Mouse (Mus musculus): ENCODE results near the gene Galnt14.

The Galnt14 gene

GRCm38 (mm10) chr17:73668996-73669395 is 41.3 kb downstream of the Galnt14 start:
- DNase-seq (ENCODE audit: low spot score) = no peak

GRCm38 (mm10) chr17:73663237-73663636 is 47.0 kb downstream of the Galnt14 start:
- DNase-seq (ENCODE audit: low spot score) = no peak

GRCm38 (mm10) chr17:73658731-73659445 is 51.4 kb downstream of the Galnt14 start:
- no peak for DNase-seq (ENCODE audit: low spot score)

GRCm38 (mm10) chr17:73656373-73656772 is 53.9 kb downstream of the Galnt14 start:
- no peak for DNase-seq (ENCODE audit: low spot score)

GRCm38 (mm10) chr17:73654261-73654660 is 56.0 kb downstream of the Galnt14 start:
- DNase-seq (ENCODE audit: low spot score) = no peak

- DNase-seq (ENCODE audit: low spot score) = no peak
These were observed 60.9 kb downstream of the Galnt14 start for GRCm38 (mm10) chr17:73649371-73649770.

- no peak for DNase-seq (ENCODE audit: low spot score)
These were observed 68.6 kb downstream of the Galnt14 start for GRCm38 (mm10) chr17:73641676-73642075.

- DNase-seq (ENCODE audit: low spot score) = no peak
These were observed 70.2 kb downstream of the Galnt14 start for GRCm38 (mm10) chr17:73640117-73640480.

- no peak for DNase-seq (ENCODE audit: low spot score)
These were observed 70.7 kb downstream of the Galnt14 start for GRCm38 (mm10) chr17:73639401-73640116.

GRCm38 (mm10) chr17:73636988-73637387 is 73.3 kb downstream of the Galnt14 start:
- DNase-seq (ENCODE audit: low spot score) = no peak

- no peak for DNase-seq (ENCODE audit: low spot score)
These were observed 75.4 kb downstream of the Galnt14 start for GRCm38 (mm10) chr17:73634896-73635295.

- DNase-seq (ENCODE audit: low spot score) = no peak
These were observed 76.1 kb downstream of the Galnt14 start for GRCm38 (mm10) chr17:73633991-73634710.

GRCm38 (mm10) chr17:73628263-73628914 is 81.9 kb downstream of the Galnt14 start:
- DNase-seq (ENCODE audit: low spot score) = no peak

- no peak for DNase-seq (ENCODE audit: low spot score)
These were observed 83.3 kb downstream of the Galnt14 start for GRCm38 (mm10) chr17:73626912-73627311.

GRCm38 (mm10) chr17:73620049-73620448 is 90.2 kb downstream of the Galnt14 start:
- DNase-seq (ENCODE audit: low spot score) = no peak

- DNase-seq (ENCODE audit: low spot score) = no peak
These were observed 107.4 kb downstream of the Galnt14 start for GRCm38 (mm10) chr17:73602552-73603478.

GRCm38 (mm10) chr17:73599923-73600322 is 110.3 kb downstream of the Galnt14 start:
- no peak for DNase-seq (ENCODE audit: low spot score)

GRCm38 (mm10) chr17:73592081-73592480 is 118.2 kb downstream of the Galnt14 start:
- no peak for DNase-seq (ENCODE audit: low spot score)

- DNase-seq (ENCODE audit: low spot score) = no peak
These were observed 122.7 kb downstream of the Galnt14 start for GRCm38 (mm10) chr17:73587573-73587972.

- DNase-seq (ENCODE audit: low spot score) = no peak
These were observed 136.1 kb downstream of the Galnt14 start for GRCm38 (mm10) chr17:73574186-73574585.

GRCm38 (mm10) chr17:73572881-73573280 is 137.4 kb downstream of the Galnt14 start:
- no peak for DNase-seq (ENCODE audit: low spot score)

Measured in testis, postnatal 14 days (tissue).